Mouse (Mus musculus) kidney, adult 2 months (tissue): ENCODE results near the gene 1700014D04Rik. TPM values are rescaled to one million over a fixed set of nuclear protein-coding genes. Genes with fewer than 3 reads are reported as not detected.
"Not testable (repeated sequence)": the region's sequence is repeated elsewhere in the genome, so short reads cannot be mapped to it uniquely, and the experiment has no call there.

Source experiments
- DNase-seq: peaks from one replicate; pipeline ENCODE4 v3.0.0; 2021
- H3K27ac ChIP-seq: fragments of 200-500 bp; 2 replicates; pipeline ENCODE4 v1.5.1; 2012; ENCODE audit warnings: low read depth, low read length, control low read depth, inconsistent platforms; ENCODE audit not compliant: insufficient read depth
- H3K27me3 ChIP-seq: fragments of 200-500 bp; replicated peaks from 2 replicates; pipeline ENCODE4 v1.6.1; 2012; ENCODE audit warnings: mild to moderate bottlenecking, moderate library complexity, low read length, inconsistent platforms; ENCODE audit not compliant: control insufficient read depth, insufficient read depth
- H3K36me3 ChIP-seq: fragments of 200-500 bp; 2 replicates; pipeline ENCODE4 v1.6.1; 2012; ENCODE audit warnings: mild to moderate bottlenecking, moderate library complexity, low read length, inconsistent platforms; ENCODE audit not compliant: control insufficient read depth, insufficient read depth
- H3K4me1 ChIP-seq: fragments of 200-500 bp; 2 replicates; pipeline ENCODE4 v1.6.1; 2011; ENCODE audit warnings: low read length; ENCODE audit not compliant: control insufficient read depth, insufficient read depth
- H3K4me3 ChIP-seq: fragments of 200-500 bp; 2 replicates; pipeline ENCODE4 v1.5.1; 2011; ENCODE audit warnings: mild to moderate bottlenecking, low read depth, low read length, control low read depth; ENCODE audit not compliant: insufficient read depth
- CTCF ChIP-seq: fragments of 200-500 bp; conservative IDR thresholded peaks from 2 replicates; pipeline ENCODE4 v1.5.1; 2011; ENCODE audit warnings: low read depth, mild to moderate bottlenecking, control low read depth, low read length, moderate library complexity, mixed read lengths; ENCODE audit not compliant: insufficient read depth, insufficient read length
- POLR2A ChIP-seq: fragments of 200-500 bp; IDR thresholded peaks from one replicate; pipeline ENCODE4 v1.6.1; 2011; ENCODE audit warnings: low read depth, low read length, control low read depth
- WGBS: fragments of 180-500 bp; shearing (Covaris S2); methylation state at CpG from one replicate; pipeline ENCODE4 v1.1.7; 2018; 5-methylcytosine and 5-hydroxymethylcytosine counted together
- polyA plus RNA-seq: library from polyadenylated mRNA; depleted of rRNA; stranded (reverse); fragments of >200 nt; gene quantifications from 2 replicates; pipeline ENCODE4 v1.2.3, GENCODE M21; 2012

1700014D04Rik gene
- polyA plus RNA-seq, 1 experiment, result 0.09 TPM

DNA sequence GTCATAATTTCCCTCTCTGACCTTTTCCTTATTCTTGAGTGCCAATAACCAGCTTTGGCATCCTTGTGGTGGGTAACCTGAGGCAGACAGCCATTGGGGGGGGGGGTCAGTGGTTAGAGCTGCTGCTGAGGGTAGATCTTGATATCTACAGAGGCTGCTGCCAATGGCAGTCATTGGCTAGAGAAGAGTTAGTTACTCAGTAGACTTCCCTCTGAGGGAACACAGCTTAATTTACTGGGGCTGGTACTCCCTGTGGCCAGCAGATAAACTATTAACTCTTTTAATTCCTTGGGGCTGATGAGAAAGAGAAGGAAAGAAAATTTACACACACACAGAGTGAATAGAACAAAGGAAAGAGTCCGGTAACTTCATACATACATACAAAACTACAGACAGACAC lies 27.1 kb downstream of the 1700014D04Rik start:
- Histone ChIP-seq H3K4me3 (no peak overlapping the region), H3K4me1 (no peaks in the 10 kb centered on the region), H3K27ac (no peak overlapping the region), H3K36me3 (no peaks in the 10 kb centered on the region), H3K27me3 (no peaks in the 10 kb centered on the region)
- no peak for DNase-seq
- TF ChIP-seq CTCF (no peak), POLR2A (no peak)
- WGBS, result 59% methylated on average over 1 of the region's 1 CpGs

DNA sequence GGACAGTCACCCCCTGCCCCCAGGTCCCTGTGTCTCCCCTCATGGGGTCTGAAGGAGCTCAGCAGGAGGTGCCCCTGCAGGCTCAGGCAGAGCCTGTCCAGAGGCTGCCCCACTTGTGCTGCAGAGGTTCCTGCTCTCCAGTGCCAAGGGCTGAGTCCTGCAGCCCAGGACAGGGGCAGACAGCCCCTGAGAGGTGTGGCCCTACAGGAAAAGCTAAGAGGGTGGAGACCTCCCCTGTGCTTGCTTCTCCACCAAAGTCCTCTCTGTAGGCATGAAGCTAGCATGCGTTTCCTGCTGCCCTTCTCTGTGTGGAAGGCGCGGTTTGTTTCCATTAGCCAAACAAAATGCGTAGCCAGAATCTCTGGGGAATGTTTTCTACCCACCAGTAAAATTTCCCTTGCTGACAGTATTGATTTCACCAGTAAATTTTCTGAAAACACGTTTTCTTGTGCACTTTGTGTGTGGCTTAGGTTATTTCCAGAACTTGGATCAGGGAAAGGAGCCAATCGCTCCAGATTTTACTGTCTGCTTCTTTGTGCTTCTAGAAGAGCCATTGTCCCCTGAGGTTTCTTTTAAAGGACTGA lies 27.6 kb downstream of the 1700014D04Rik start:
- H3K27me3 ChIP-seq, H3K4me3 ChIP-seq, H3K36me3 ChIP-seq, H3K4me1 ChIP-seq, H3K27ac ChIP-seq: not testable (repeated sequence)
- 18% methylated on average over 6 of the region's 6 CpGs for WGBS
- DNase-seq, result peak; percentile 54

DNA sequence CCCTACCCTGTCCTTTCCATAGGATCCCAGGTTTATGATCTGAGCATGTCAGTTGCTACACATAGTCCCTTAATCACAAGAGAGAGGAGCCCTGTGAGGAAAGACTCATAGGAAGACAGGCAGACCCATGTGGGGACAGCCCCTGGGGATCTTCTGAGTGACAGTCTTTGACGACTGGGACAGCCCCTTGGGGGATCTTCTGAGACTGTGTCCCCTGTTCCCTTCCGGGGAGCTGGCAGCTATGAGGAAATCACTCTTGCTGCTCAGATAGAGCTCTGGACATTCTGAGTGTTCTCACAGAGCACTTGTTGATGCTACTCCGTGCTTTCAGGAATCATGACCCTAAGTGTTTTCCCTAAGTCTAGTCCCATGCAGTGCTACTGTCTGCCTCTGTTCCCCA lies 32.8 kb downstream of the 1700014D04Rik start:
- Histone ChIP-seq H3K4me1 (no peaks in the 10 kb centered on the region), H3K27ac (no peak overlapping the region), H3K27me3 (no peaks in the 10 kb centered on the region), H3K4me3 (no peak overlapping the region), H3K36me3 (no peaks in the 10 kb centered on the region)
- 64% methylated on average over 3 of the region's 3 CpGs for WGBS
- TF ChIP-seq CTCF (no peak), POLR2A (no peak)
- no peak for DNase-seq

DNA sequence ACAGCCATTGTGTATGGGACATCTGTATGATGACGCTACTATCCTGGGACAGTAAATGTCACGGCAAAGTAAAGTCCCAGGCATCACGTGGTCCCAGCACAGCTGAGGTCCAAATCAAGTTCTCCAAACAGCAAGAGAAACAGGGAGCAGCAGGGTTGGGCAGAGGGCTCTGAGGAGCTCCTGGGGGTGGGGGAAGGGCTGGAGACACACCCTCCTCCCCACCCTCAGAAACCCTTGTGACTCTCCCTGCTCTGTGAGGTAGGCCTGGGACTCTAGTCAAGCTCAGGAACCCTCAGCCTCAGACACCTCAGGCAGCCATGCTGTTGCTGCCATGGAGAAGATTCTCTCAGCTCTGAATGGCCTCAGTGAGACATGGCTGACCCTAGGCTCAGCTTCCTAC lies 34.6 kb downstream of the 1700014D04Rik start, which contains the start of gene Spata31d1b:
Gene Spata31d1b, plus strand, starts transcription at position 301 of the 400 bp plus-strand sequence.
- H3K4me3 ChIP-seq, H3K27ac ChIP-seq, H3K27me3 ChIP-seq, DNase-seq, H3K4me1 ChIP-seq, H3K36me3 ChIP-seq: not testable (repeated sequence)
- 71% methylated on average over 3 of the region's 3 CpGs for WGBS

DNA sequence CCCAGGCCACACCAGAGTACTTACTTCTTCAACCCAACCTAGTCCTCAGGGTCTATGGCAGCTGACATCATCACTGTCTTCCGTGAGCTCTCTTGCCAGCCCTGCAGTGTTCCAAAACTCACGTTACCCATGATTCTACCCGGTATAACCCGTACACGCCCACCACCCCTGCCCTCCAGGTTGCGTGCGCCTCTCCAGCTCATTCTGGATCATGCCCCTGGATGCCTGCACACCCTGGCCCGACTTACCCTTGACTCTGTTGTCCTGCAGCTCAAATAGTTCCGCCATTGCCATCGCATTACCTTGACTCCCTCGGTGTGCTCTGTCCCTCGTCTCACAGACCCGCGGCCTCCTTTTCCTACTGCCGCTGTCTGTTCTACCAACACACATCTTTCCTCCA lies 36.3 kb downstream of the 1700014D04Rik start, which contains the start of gene Spata31d1a:
Gene Spata31d1a, minus strand, starts transcription at position 101 of the 400 bp plus-strand sequence.
- no peak within 1 kb of the TSS for H3K4me3 ChIP-seq
- TF ChIP-seq CTCF (no peak), POLR2A (no peak)

DNA sequence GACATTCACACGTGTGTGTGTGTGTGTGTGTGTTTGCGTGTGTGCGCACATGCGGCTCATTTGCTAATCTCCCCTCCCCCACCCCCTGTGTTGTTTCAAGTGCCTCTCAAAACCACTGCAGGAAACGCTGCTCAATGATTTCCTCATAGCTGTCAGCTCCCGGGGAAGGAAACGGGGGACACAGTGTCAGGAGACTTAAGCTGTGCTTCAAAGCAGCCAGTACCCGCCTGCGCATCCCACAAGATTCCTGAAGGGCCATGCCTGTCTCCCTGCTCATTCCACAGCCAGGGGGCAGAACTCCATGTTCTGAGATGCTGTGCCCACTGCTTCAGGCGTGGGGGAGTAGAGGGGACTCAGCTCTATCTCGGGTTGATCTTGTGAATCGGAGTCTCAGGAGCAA lies 42.0 kb downstream of the 1700014D04Rik start:
- Histone ChIP-seq H3K36me3 (no peaks in the 10 kb centered on the region), H3K4me1 (no peaks in the 10 kb centered on the region), H3K27me3 (no peaks in the 10 kb centered on the region), H3K27ac (no peak overlapping the region), H3K4me3 (peak overlapping the region; percentile 17; the same call in 1 of the 2 replicates)
- peak; percentile 62 for DNase-seq
- TF ChIP-seq POLR2A, result no peak
- TF ChIP-seq CTCF, result peak; percentile 27; the same call in 1 of the 2 replicates
- 37% methylated on average over 12 of the region's 12 CpGs for WGBS

More for the DNA sequence above, 36.3 kb downstream of the 1700014D04Rik start, which contains the start of gene Spata31d1a:
- Histone ChIP-seq H3K4me1 (no peaks in the 10 kb centered on the region), H3K36me3 (no peaks in the 10 kb centered on the region), H3K27me3 (no peaks in the 10 kb centered on the region), H3K27ac (no peak within 1 kb of the TSS)
- WGBS, result 92% methylated on average over 15 of the region's 15 CpGs
- no peak for DNase-seq

DNA sequence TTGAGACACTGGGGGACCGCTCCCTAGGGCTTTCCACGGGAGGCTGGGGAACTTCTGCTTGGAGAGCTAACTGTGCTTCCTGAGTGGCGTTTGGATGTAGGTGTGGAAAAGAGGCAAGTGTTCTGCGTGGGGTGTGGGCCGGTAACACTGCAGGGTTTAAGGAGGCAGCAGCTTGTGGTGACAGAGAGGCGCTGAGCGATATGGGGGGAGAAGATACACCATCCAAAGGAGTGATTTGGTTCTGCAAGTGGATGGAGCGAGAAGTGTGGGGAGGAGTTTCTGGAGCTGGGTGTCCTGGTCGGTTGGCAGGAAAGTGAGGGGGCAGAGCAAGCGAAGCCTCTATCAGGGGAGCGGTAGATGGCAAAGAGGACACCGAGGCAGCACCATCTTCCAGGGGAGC lies 43.0 kb downstream of the 1700014D04Rik start:
- Histone ChIP-seq H3K27ac (no peak overlapping the region), H3K4me3 (no peak overlapping the region), H3K36me3 (no peaks in the 10 kb centered on the region), H3K27me3 (no peaks in the 10 kb centered on the region), H3K4me1 (no peaks in the 10 kb centered on the region)
- no peak for DNase-seq
- TF ChIP-seq CTCF (no peak), POLR2A (no peak)
- 80% methylated on average over 12 of the region's 12 CpGs for WGBS

DNA sequence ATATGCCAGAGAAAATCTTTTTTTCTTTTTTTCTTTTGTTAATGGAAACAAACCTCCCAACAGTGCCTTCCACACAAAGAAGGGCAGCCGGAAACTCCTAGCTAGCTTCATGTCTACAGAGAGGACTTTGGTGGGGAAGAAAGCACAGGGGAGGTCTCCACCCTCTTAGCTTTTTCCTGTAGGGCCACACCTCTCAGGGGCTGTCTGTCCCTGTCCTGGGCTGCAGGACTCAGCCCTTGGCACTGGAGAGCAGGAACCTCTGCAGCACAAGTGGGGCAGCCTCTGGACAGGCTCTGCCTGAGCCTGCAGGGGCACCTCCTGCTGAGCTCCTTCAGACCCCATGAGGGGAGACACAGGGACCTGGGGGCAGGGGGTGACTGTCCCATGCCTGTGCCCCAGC lies 46.4 kb downstream of the 1700014D04Rik start:
- H3K27me3 ChIP-seq, H3K4me3 ChIP-seq, H3K36me3 ChIP-seq, H3K27ac ChIP-seq, H3K4me1 ChIP-seq: not testable (repeated sequence)
- WGBS, result 76% methylated on average over 1 of the region's 1 CpGs
- DNase-seq, result peak; percentile 10
